Comparison of ENCODE assay signal across 9 mouse cellular contexts in genomic region chr9:70834217-70834616, GRCm38 (mm10).
DNase-seq lines count a peak whose midpoint lies in the region; ATAC-seq and TF ChIP-seq lines count a peak whose summit lies in the region.
"Had no signal": no experiment of that assay in that cellular context is flagged by ENCODE, and none has a peak within 500 bp of the region (broad histone marks: within the 10 kb centered on the region; RNA-seq: fewer than 3 reads in every experiment).

No protein-coding gene starts in this region.

- H3K9me3 ChIP-seq in heart, embryonic 15.5 days (replicated peaks) = no peaks in the 10 kb centered on the region
- no peaks in the 10 kb centered on the region for H3K9me3 ChIP-seq in midbrain, embryonic 12.5 days
- H3K9me3 ChIP-seq in midbrain, embryonic 11.5 days (ENCODE audit: control insufficient read depth, low read length) = no peaks in the 10 kb centered on the region
- H3K9me3 ChIP-seq in intestine, postnatal 0 days (ENCODE audit: control insufficient read depth) = no peaks in the 10 kb centered on the region
- H3K9me3 ChIP-seq in stomach, embryonic 16.5 days (replicated peaks; ENCODE audit: control insufficient read depth, low read length) = no peaks in the 10 kb centered on the region

- no peak overlapping the region for H3K9ac ChIP-seq in heart, embryonic 15.5 days
- H3K9ac ChIP-seq in midbrain, embryonic 12.5 days (replicated peaks) = no peak overlapping the region
- no peak overlapping the region for H3K9ac ChIP-seq in midbrain, embryonic 11.5 days (ENCODE audit: low read length)
- H3K9ac ChIP-seq in intestine, postnatal 0 days (ENCODE audit: low read depth, low read length) = no peak overlapping the region
- no peak overlapping the region for H3K9ac ChIP-seq in stomach, embryonic 16.5 days (ENCODE audit: low read length)

- ATAC-seq in heart, embryonic 15.5 days (replicated peaks; ENCODE audit: insufficient number of reproducible peaks, insufficient read depth, low FRiP score, low read depth) = no peak
- no peak for ATAC-seq in midbrain, embryonic 12.5 days (ENCODE audit: low FRiP score, low read depth)
- ATAC-seq in midbrain, embryonic 11.5 days (ENCODE audit: low FRiP score) = no peak
- ATAC-seq in intestine, postnatal 0 days = peak; percentile 2; the same call in 1 of the 2 replicates
- no peak for ATAC-seq in stomach, embryonic 16.5 days (ENCODE audit: insufficient read depth, low FRiP score)
- no peak for ATAC-seq in monocyte, adult 5-6 weeks (replicated peaks; ENCODE audit: insufficient number of reproducible peaks, low FRiP score, low TSS enrichment, poor library complexity, severe bottlenecking)
- ATAC-seq: CD4-positive, CD25-positive, alpha-beta regulatory T cell, adult 4 months had no signal

- WGBS in heart, embryonic 15.5 days = 82% methylated on average over 3 of the region's 3 CpGs
- 87% methylated on average over 3 of the region's 3 CpGs for WGBS in midbrain, embryonic 12.5 days
- 93% methylated on average over 3 of the region's 3 CpGs for WGBS in midbrain, embryonic 11.5 days
- WGBS in intestine, postnatal 0 days = 82% methylated on average over 3 of the region's 3 CpGs
- 86% methylated on average over 3 of the region's 3 CpGs for WGBS in stomach, embryonic 16.5 days

- no peak overlapping the region for H3K4me2 ChIP-seq in heart, embryonic 15.5 days
- H3K4me2 ChIP-seq in midbrain, embryonic 12.5 days (replicated peaks) = no peak overlapping the region
- no peak overlapping the region for H3K4me2 ChIP-seq in midbrain, embryonic 11.5 days
- H3K4me2 ChIP-seq in intestine, postnatal 0 days (replicated peaks; ENCODE audit: low read depth) = no peak overlapping the region; the same call in 1 of the 2 replicates
- no peak overlapping the region for H3K4me2 ChIP-seq in stomach, embryonic 16.5 days (ENCODE audit: low read depth, low read length)

- no peak for TF ChIP-seq CTCF in intestine, postnatal 0 days (IDR thresholded peaks at IDR 0.05; ENCODE audit: low read depth)

- H3K4me3 ChIP-seq in heart, embryonic 15.5 days = no peak overlapping the region
- no peak overlapping the region for H3K4me3 ChIP-seq in midbrain, embryonic 12.5 days
- H3K4me3 ChIP-seq in midbrain, embryonic 11.5 days (ENCODE audit: low read depth, low read length) = no peak overlapping the region
- no peak overlapping the region for H3K4me3 ChIP-seq in intestine, postnatal 0 days (ENCODE audit: low read depth, low read length)
- H3K4me3 ChIP-seq in stomach, embryonic 16.5 days (replicated peaks; ENCODE audit: low read length) = no peak overlapping the region

- no peaks in the 10 kb centered on the region for H3K36me3 ChIP-seq in heart, embryonic 15.5 days
- H3K36me3 ChIP-seq in midbrain, embryonic 12.5 days = no peaks in the 10 kb centered on the region
- H3K36me3 ChIP-seq in midbrain, embryonic 11.5 days (ENCODE audit: control insufficient read depth, insufficient read depth, low read length) = no peaks in the 10 kb centered on the region
- no peaks in the 10 kb centered on the region for H3K36me3 ChIP-seq in intestine, postnatal 0 days (ENCODE audit: control insufficient read depth, insufficient read depth)
- H3K36me3 ChIP-seq in stomach, embryonic 16.5 days (ENCODE audit: control insufficient read depth, insufficient read depth, low read length) = no peaks in the 10 kb centered on the region

- H3K27me3 ChIP-seq in heart, embryonic 15.5 days = no peaks in the 10 kb centered on the region
- H3K27me3 ChIP-seq in midbrain, embryonic 12.5 days = no peaks in the 10 kb centered on the region
- no peaks in the 10 kb centered on the region for H3K27me3 ChIP-seq in midbrain, embryonic 11.5 days (ENCODE audit: control insufficient read depth, insufficient read depth, low read length)
- H3K27me3 ChIP-seq in intestine, postnatal 0 days (replicated peaks; ENCODE audit: control insufficient read depth, insufficient read depth, low read length) = no peaks in the 10 kb centered on the region
- no peaks in the 10 kb centered on the region for H3K27me3 ChIP-seq in stomach, embryonic 16.5 days (ENCODE audit: control insufficient read depth, insufficient read depth, low read length)

- DNase-seq in heart, adult 11 months = no peak
- no peak for DNase-seq in midbrain, embryonic 11.5 days (ENCODE audit: low spot score, missing footprints)
- no peak for DNase-seq in layer of hippocampus, postnatal 25 days (ENCODE audit: extremely low spot score in 1 of 2, low spot score in 1 of 2)

- H3K4me1 ChIP-seq in heart, embryonic 15.5 days (replicated peaks) = peaks cover 22% of the 10 kb centered on the region
- H3K4me1 ChIP-seq in midbrain, embryonic 12.5 days = no peaks in the 10 kb centered on the region
- H3K4me1 ChIP-seq in midbrain, embryonic 11.5 days (ENCODE audit: control insufficient read depth, insufficient read depth, low read length) = no peaks in the 10 kb centered on the region
- peaks cover 7% of the 10 kb centered on the region; the same call in 1 of the 2 replicates for H3K4me1 ChIP-seq in intestine, postnatal 0 days (replicated peaks; ENCODE audit: control insufficient read depth, insufficient read depth, low read length)
- H3K4me1 ChIP-seq in stomach, embryonic 16.5 days (ENCODE audit: control insufficient read depth, insufficient read depth, low read length) = peaks cover 17% of the 10 kb centered on the region

- peak overlapping the region; percentile 71 for H3K27ac ChIP-seq in heart, embryonic 15.5 days
- H3K27ac ChIP-seq in midbrain, embryonic 12.5 days (replicated peaks) = peak overlapping the region; percentile 2; the same call in 1 of the 2 replicates
- no peak overlapping the region for H3K27ac ChIP-seq in midbrain, embryonic 11.5 days (ENCODE audit: low read depth, low read length)
- H3K27ac ChIP-seq in intestine, postnatal 0 days (ENCODE audit: low read depth, low read length) = peak overlapping the region; percentile 83
- peak overlapping the region; percentile 91 for H3K27ac ChIP-seq in stomach, embryonic 16.5 days (ENCODE audit: low read length)
